Mouse (Mus musculus) heart, embryonic 10.5 days (tissue): ENCODE data around the gene Prr15. TPM values are rescaled to one million over a fixed set of nuclear protein-coding genes. Genes with fewer than 3 reads are reported as not detected.

ENCODE experiments used
- DNase-seq: peaks from one replicate; pipeline ENCODE4 v3.0.0-alpha.2; 2017; ENCODE audit warnings: low spot score
- H3K27ac ChIP-seq: fragments of 300-500 bp; sonication (generic); 2 replicates; pipeline ENCODE4 v1.5.1; 2016; ENCODE audit warnings: mild to moderate bottlenecking
- H3K27me3 ChIP-seq: fragments of 300-500 bp; sonication (generic); 2 replicates; pipeline ENCODE4 v1.6.1; 2016; ENCODE audit warnings: mild to moderate bottlenecking; ENCODE audit not compliant: poor library complexity, insufficient read depth, severe bottlenecking
- H3K36me3 ChIP-seq: fragments of 300-500 bp; sonication (generic); 2 replicates; pipeline ENCODE4 v1.6.1; 2016; ENCODE audit warnings: mild to moderate bottlenecking, moderate library complexity
- H3K4me1 ChIP-seq: fragments of 300-500 bp; sonication (generic); 2 replicates; pipeline ENCODE4 v1.6.1; 2016; ENCODE audit warnings: mild to moderate bottlenecking
- H3K4me3 ChIP-seq: fragments of 300-500 bp; sonication (generic); 2 replicates; pipeline ENCODE4 v1.5.1; 2016; ENCODE audit warnings: mild to moderate bottlenecking, moderate library complexity
- H3K9me3 ChIP-seq: fragments of 300-500 bp; sonication (generic); 2 replicates; pipeline ENCODE4 v1.6.1; 2016; ENCODE audit warnings: mild to moderate bottlenecking, moderate library complexity
- WGBS: fragments of 180-500 bp; shearing (Covaris S2); methylation state at CpG from one replicate; pipeline ENCODE4 v1.1.7; 2016; 5-methylcytosine and 5-hydroxymethylcytosine counted together
- polyA plus RNA-seq: library from polyadenylated mRNA; unstranded; fragments of >200 nt; fragmentation: Nextera tagmentation; extraction: Ambion mirVana; gene quantifications from 2 replicates; pipeline ENCODE4 v1.2.1, GENCODE M21; 2016

Gene Prr15
- polyA plus RNA-seq, 1 experiment from 2014 or later, result 1.5 TPM

GRCm38 (mm10) chr6:54369913-54370542, 44.4 kb downstream of the Prr15 start:
- H3K27ac ChIP-seq, result peak overlapping the region; percentile 36; the same call in 1 of the 2 replicates

GRCm38 (mm10) chr6:54371874-54372273, 46.2 kb downstream of the Prr15 start:
- no peak overlapping the region for H3K27ac ChIP-seq
- WGBS, result 64% methylated on average over 3 of the region's 3 CpGs
- no peak overlapping the region for H3K4me3 ChIP-seq

More at GRCm38 (mm10) chr6:54369913-54370542, 44.4 kb downstream of the Prr15 start:
- 63% methylated on average over 6 of the region's 6 CpGs for WGBS
- no peaks in the 10 kb centered on the region for H3K9me3 ChIP-seq
- peaks cover 18% of the 10 kb centered on the region for H3K4me1 ChIP-seq
- peaks cover 10% of the 10 kb centered on the region for H3K27me3 ChIP-seq
- H3K36me3 ChIP-seq, result no peaks in the 10 kb centered on the region
- H3K4me3 ChIP-seq, result no peak overlapping the region
- DNase-seq, result peak; percentile 43

GRCm38 (mm10) chr6:54379356-54379755, 53.7 kb downstream of the Prr15 start:
- H3K36me3 ChIP-seq, result no peaks in the 10 kb centered on the region

More at GRCm38 (mm10) chr6:54371874-54372273, 46.2 kb downstream of the Prr15 start:
- Histone ChIP-seq H3K4me1 (peaks cover 18% of the 10 kb centered on the region), H3K9me3 (no peaks in the 10 kb centered on the region), H3K36me3 (no peaks in the 10 kb centered on the region), H3K27me3 (peaks cover 10% of the 10 kb centered on the region)
- no peak for DNase-seq

More at GRCm38 (mm10) chr6:54379356-54379755, 53.7 kb downstream of the Prr15 start:
- 56% methylated on average over 2 of the region's 2 CpGs for WGBS
- Histone ChIP-seq H3K4me3 (no peak overlapping the region), H3K27me3 (no peaks in the 10 kb centered on the region; the same call in none of the 2 replicates), H3K9me3 (no peaks in the 10 kb centered on the region), H3K27ac (no peak overlapping the region), H3K4me1 (no peaks in the 10 kb centered on the region; the same call in 1 of the 2 replicates)
- peak; percentile 61 for DNase-seq

Other genes with a start within 250 kb of the Prr15 start
- gene Wipf3, start 103.8 kb downstream of the Prr15 start, polyA plus RNA-seq, result 1.0 and 1.8 TPM in 2 replicates
- 10.5 and 12.1 TPM in 2 replicates for gene Scrn1, start 240.7 kb downstream of the Prr15 start, polyA plus RNA-seq